Mouse (Mus musculus) kidney, embryonic 14.5 days (tissue): ENCODE data around the gene Efcab6. TPM values are rescaled to one million over a fixed set of nuclear protein-coding genes. Genes with fewer than 3 reads are reported as not detected.

ENCODE experiments used
- ATAC-seq: fragments of 200-750 bp; cut with Nextera tagmentation; 2 replicates; pipeline ENCODE4 v1.8.0; 2017; ENCODE audit warnings: moderate number of reproducible peaks, mild to moderate bottlenecking, moderate TSS enrichment, moderate library complexity; ENCODE audit not compliant: low FRiP score, low TSS enrichment
- H3K27ac ChIP-seq: fragments of 300-500 bp; sonication (generic); 2 replicates; pipeline ENCODE4 v1.5.1; 2014; ENCODE audit warnings: low read depth, mild to moderate bottlenecking, low read length, moderate library complexity, mixed read lengths
- H3K27me3 ChIP-seq: fragments of 300-500 bp; sonication (generic); 2 replicates; pipeline ENCODE4 v1.6.1; 2014; ENCODE audit warnings: mild to moderate bottlenecking, low read length; ENCODE audit not compliant: control insufficient read depth, insufficient read depth
- H3K36me3 ChIP-seq: fragments of 300-500 bp; sonication (generic); 2 replicates; pipeline ENCODE4 v1.6.1; 2014; ENCODE audit warnings: low read length, mixed read lengths; ENCODE audit not compliant: control insufficient read depth, insufficient read depth
- H3K4me1 ChIP-seq: fragments of 300-500 bp; sonication (generic); 2 replicates; pipeline ENCODE4 v1.6.1; 2014; ENCODE audit warnings: low read length, mixed read lengths; ENCODE audit not compliant: control insufficient read depth, insufficient read depth
- H3K4me2 ChIP-seq: fragments of 300-500 bp; sonication (generic); replicated peaks from 2 replicates; pipeline ENCODE4 v1.6.1; 2014; ENCODE audit warnings: low read depth, mild to moderate bottlenecking, low read length
- H3K4me3 ChIP-seq: fragments of 300-500 bp; sonication (generic); 2 replicates; pipeline ENCODE4 v1.5.1; 2014; ENCODE audit warnings: mild to moderate bottlenecking, low read length
- H3K9ac ChIP-seq: fragments of 300-500 bp; sonication (generic); 2 replicates; pipeline ENCODE4 v1.6.1; 2014; ENCODE audit warnings: low read depth, mild to moderate bottlenecking, low read length, moderate library complexity
- H3K9me3 ChIP-seq: fragments of 300-500 bp; sonication (generic); 2 replicates; pipeline ENCODE4 v1.6.1; 2016; ENCODE audit warnings: low read length; ENCODE audit not compliant: control insufficient read depth
- WGBS: fragments of 180-500 bp; shearing (Covaris S2); extraction: QIAGEN DNeasy Blood & Tissue Kit; methylation state at CpG from one replicate; pipeline ENCODE4 v1.1.7; 2014; 5-methylcytosine and 5-hydroxymethylcytosine counted together
- polyA plus RNA-seq: library from polyadenylated mRNA; unstranded; fragments of >200 nt; fragmentation: Nextera tagmentation; extraction: Ambion mirVana; gene quantifications from 2 replicates; pipeline ENCODE4 v1.2.1, GENCODE M21; 2014

The Efcab6 gene
- polyA plus RNA-seq, 1 experiment from 2014 or later = not detected

GRCm38 (mm10) chr15:84072226-84072625 is 7.0 kb upstream of the Efcab6 start:
- H3K27me3 ChIP-seq = peaks cover 49% of the 10 kb centered on the region
- H3K4me1 ChIP-seq = peaks cover 4% of the 10 kb centered on the region; the same call in 1 of the 2 replicates
- H3K9ac ChIP-seq = no peak overlapping the region
- no peak overlapping the region for H3K4me2 ChIP-seq
- no peak overlapping the region for H3K27ac ChIP-seq
- 35% methylated on average over 7 of the region's 7 CpGs for WGBS
- ATAC-seq = no peak
- no peak overlapping the region for H3K4me3 ChIP-seq
- H3K36me3 ChIP-seq = no peaks in the 10 kb centered on the region
- H3K9me3 ChIP-seq = no peaks in the 10 kb centered on the region

- Histone ChIP-seq H3K27ac (no peak overlapping the region), H3K9me3 (peaks cover 4% of the 10 kb centered on the region; the same call in 1 of the 2 replicates), H3K4me2 (peak overlapping the region; percentile 10; the same call in 1 of the 2 replicates), H3K4me1 (peaks cover 4% of the 10 kb centered on the region; the same call in 1 of the 2 replicates), H3K4me3 (no peak overlapping the region), H3K9ac (no peak overlapping the region), H3K36me3 (no peaks in the 10 kb centered on the region), H3K27me3 (peaks cover 56% of the 10 kb centered on the region)
- under 1% methylated on average over 13 of the region's 13 CpGs for WGBS
- no peak for ATAC-seq
These were observed 5.0 kb upstream of the Efcab6 start for GRCm38 (mm10) chr15:84070116-84070676.

- H3K4me2 ChIP-seq = peak overlapping the region; percentile 10; the same call in 1 of the 2 replicates
- 6% methylated on average over 16 of the region's 16 CpGs for WGBS
These were observed 4.4 kb upstream of the Efcab6 start for GRCm38 (mm10) chr15:84069455-84070050.

GRCm38 (mm10) chr15:84065701-84066100 is 522 bp upstream of the Efcab6 start:
- ATAC-seq = no peak

More at GRCm38 (mm10) chr15:84069455-84070050, 4.4 kb upstream of the Efcab6 start:
- Histone ChIP-seq H3K27ac (no peak overlapping the region), H3K9ac (no peak overlapping the region), H3K4me3 (no peak overlapping the region), H3K4me1 (peaks cover 8% of the 10 kb centered on the region; the same call in 1 of the 2 replicates), H3K9me3 (peaks cover 4% of the 10 kb centered on the region; the same call in 1 of the 2 replicates), H3K36me3 (no peaks in the 10 kb centered on the region), H3K27me3 (peaks cover 62% of the 10 kb centered on the region)
- no peak for ATAC-seq

GRCm38 (mm10) chr15:84058841-84059240 is 6.3 kb downstream of the Efcab6 start:
- H3K4me3 ChIP-seq = no peak overlapping the region
- 83% methylated on average over 6 of the region's 6 CpGs for WGBS
- no peak overlapping the region for H3K27ac ChIP-seq
- H3K9ac ChIP-seq = no peak overlapping the region
- H3K27me3 ChIP-seq = peaks cover 2% of the 10 kb centered on the region; the same call in 1 of the 2 replicates
- H3K4me1 ChIP-seq = no peaks in the 10 kb centered on the region
- no peaks in the 10 kb centered on the region for H3K36me3 ChIP-seq
- 0 out of 2 replicates have a peak, but pooled peaks cover 3% of the 10 kb centered on the region for H3K9me3 ChIP-seq
- no peak for ATAC-seq
- H3K4me2 ChIP-seq = no peak overlapping the region

More at GRCm38 (mm10) chr15:84065701-84066100, 522 bp upstream of the Efcab6 start:
- no peak overlapping the region for H3K4me3 ChIP-seq
- H3K27me3 ChIP-seq = peaks cover 54% of the 10 kb centered on the region
- H3K9me3 ChIP-seq = peaks cover 6% of the 10 kb centered on the region; the same call in 1 of the 2 replicates
- no peak overlapping the region for H3K27ac ChIP-seq
- no peak overlapping the region for H3K9ac ChIP-seq
- H3K4me2 ChIP-seq = no peak overlapping the region
- H3K36me3 ChIP-seq = no peaks in the 10 kb centered on the region
- 74% methylated on average over 4 of the region's 4 CpGs for WGBS
- H3K4me1 ChIP-seq = peaks cover 8% of the 10 kb centered on the region; the same call in 1 of the 2 replicates

GRCm38 (mm10) chr15:84056083-84056482 is 9.1 kb downstream of the Efcab6 start:
- H3K27me3 ChIP-seq = no peaks in the 10 kb centered on the region
- no peaks in the 10 kb centered on the region for H3K9me3 ChIP-seq
- H3K27ac ChIP-seq = no peak overlapping the region
- 72% methylated on average over 5 of the region's 5 CpGs for WGBS
- no peak for ATAC-seq
- no peak overlapping the region for H3K4me2 ChIP-seq
- H3K4me1 ChIP-seq = no peaks in the 10 kb centered on the region
- no peak overlapping the region for H3K4me3 ChIP-seq
- H3K36me3 ChIP-seq = no peaks in the 10 kb centered on the region
- no peak overlapping the region for H3K9ac ChIP-seq

GRCm38 (mm10) chr15:84053859-84054258 is 11.3 kb downstream of the Efcab6 start:
- H3K9ac ChIP-seq = no peak overlapping the region
- H3K4me3 ChIP-seq = no peak overlapping the region
- no peak overlapping the region for H3K27ac ChIP-seq
- H3K9me3 ChIP-seq = no peaks in the 10 kb centered on the region
- H3K27me3 ChIP-seq = no peaks in the 10 kb centered on the region
- no peaks in the 10 kb centered on the region for H3K36me3 ChIP-seq
- ATAC-seq = no peak
- no peaks in the 10 kb centered on the region for H3K4me1 ChIP-seq
- no peak overlapping the region for H3K4me2 ChIP-seq
- WGBS = 46% methylated on average over 9 of the region's 9 CpGs

GRCm38 (mm10) chr15:84053240-84053639 is 11.9 kb downstream of the Efcab6 start:
- no peaks in the 10 kb centered on the region for H3K9me3 ChIP-seq
- no peak overlapping the region for H3K9ac ChIP-seq
- H3K36me3 ChIP-seq = no peaks in the 10 kb centered on the region
- H3K4me2 ChIP-seq = no peak overlapping the region
- ATAC-seq = no peak
- H3K27me3 ChIP-seq = no peaks in the 10 kb centered on the region
- no peak overlapping the region for H3K27ac ChIP-seq
- no peak overlapping the region for H3K4me3 ChIP-seq
- no peaks in the 10 kb centered on the region for H3K4me1 ChIP-seq
- 93% methylated on average over 4 of the region's 4 CpGs for WGBS

- H3K9me3 ChIP-seq = no peaks in the 10 kb centered on the region
- no peak overlapping the region for H3K9ac ChIP-seq
- H3K27me3 ChIP-seq = no peaks in the 10 kb centered on the region
- H3K27ac ChIP-seq = no peak overlapping the region
- H3K4me3 ChIP-seq = no peak overlapping the region
- no peak overlapping the region for H3K4me2 ChIP-seq
- H3K4me1 ChIP-seq = no peaks in the 10 kb centered on the region
- no peak for ATAC-seq
- H3K36me3 ChIP-seq = no peaks in the 10 kb centered on the region
- 81% methylated on average over 9 of the region's 9 CpGs for WGBS
These were observed 12.8 kb downstream of the Efcab6 start for GRCm38 (mm10) chr15:84052390-84052789.
